Mouse (Mus musculus) erythroid progenitor cell, adult 5-6 weeks (primary cell): ENCODE results near the gene Etv2. TPM values are rescaled to one million over a fixed set of nuclear protein-coding genes. Genes with fewer than 3 reads are reported as not detected.
A peak's percentile ranks its signal among the peaks of the same experiment; 100 is the strongest.

Source experiments
- ATAC-seq: replicated peaks from 2 replicates; pipeline ENCODE4 v1.8.0; 2016; ENCODE audit warnings: moderate number of reproducible peaks, mild to moderate bottlenecking, moderate TSS enrichment, inconsistent platforms; ENCODE audit not compliant: poor library complexity, low FRiP score, severe bottlenecking
- total RNA-seq, 2 experiments: library from RNA; stranded (forward) in 1 of 2; stranded (reverse) in 1 of 2; fragments of 150-400 nt in 1 of 2; fragments of 186-747, 209-891 nt in 1 of 2; gene quantifications; 2 replicates each; pipeline versions ENCODE4 v1.2.3 to v1.2.4; 2015 to 2017; ENCODE audit warnings: low replicate concordance in 2 of 2

Gene Etv2
- total RNA-seq (2015; ENCODE audit: low replicate concordance) (not detected in 2 replicates), total RNA-seq (2017; ENCODE audit: low replicate concordance) (not detected in 2 replicates)

- no peak for ATAC-seq
Measured at GRCm38 (mm10) chr7:30635752-30636151, at the start of gene Etv2. Etv2 (minus strand) TSS chr7:30635852.

- no peak for ATAC-seq
Measured at GRCm38 (mm10) chr7:30683425-30683824, 47.8 kb upstream of the Etv2 start.

- no peak for ATAC-seq
Measured at GRCm38 (mm10) chr7:30681897-30682296, 46.2 kb upstream of the Etv2 start.

GRCm38 (mm10) chr7:30678263-30678975 lies 42.8 kb upstream of the Etv2 start:
- no peak for ATAC-seq

- no peak for ATAC-seq
Measured at GRCm38 (mm10) chr7:30671480-30671879, 35.8 kb upstream of the Etv2 start, which contains the start of gene Pmis2. Pmis2 (minus strand) TSS chr7:30671605.

GRCm38 (mm10) chr7:30669229-30669628 lies 33.6 kb upstream of the Etv2 start:
- ATAC-seq = 0 out of 2 replicates have a peak, but pooled peaks have one; percentile 55

- peak; percentile 37; the same call in 1 of the 2 replicates for ATAC-seq
Measured at GRCm38 (mm10) chr7:30665321-30665720, 29.7 kb upstream of the Etv2 start.

- peak; percentile 99 for ATAC-seq
Measured at GRCm38 (mm10) chr7:30664529-30665200, 29.0 kb upstream of the Etv2 start, which contains the start of gene Haus5. Haus5 (minus strand) TSS chr7:30664994.

GRCm38 (mm10) chr7:30649591-30650540 lies 14.2 kb upstream of the Etv2 start, which contains the start of gene Rbm42:
Rbm42 (minus strand) TSS chr7:30650317.
- peak; percentile 99 for ATAC-seq

GRCm38 (mm10) chr7:30639083-30639482 lies 3.4 kb upstream of the Etv2 start:
- ATAC-seq = no peak

- ATAC-seq = no peak
Measured at GRCm38 (mm10) chr7:30636395-30636794, 743 bp upstream of the Etv2 start.

- ATAC-seq = peak; percentile 67
Measured at GRCm38 (mm10) chr7:30634621-30635020, 1.0 kb downstream of the Etv2 start.

- ATAC-seq = no peak
Measured at GRCm38 (mm10) chr7:30633762-30634412, 1.8 kb downstream of the Etv2 start.

- ATAC-seq = no peak
Measured at GRCm38 (mm10) chr7:30629013-30629412, 6.6 kb downstream of the Etv2 start.

GRCm38 (mm10) chr7:30626647-30627046 lies 9.0 kb downstream of the Etv2 start:
- ATAC-seq = no peak

- ATAC-seq = peak; percentile 98
Measured at GRCm38 (mm10) chr7:30625530-30626384, 9.9 kb downstream of the Etv2 start, which contains the start of gene Cox6b1. Cox6b1 (minus strand) TSS chr7:30626151.

- ATAC-seq = peak; percentile 67; the same call in 1 of the 2 replicates
Measured at GRCm38 (mm10) chr7:30619202-30619601, 16.4 kb downstream of the Etv2 start.

- no peak for ATAC-seq
Measured at GRCm38 (mm10) chr7:30618658-30619057, 17.0 kb downstream of the Etv2 start.
